Mouse (Mus musculus) kidney, postnatal 10 days (tissue): ENCODE measurements at regions not wholly inside any gene's neighbourhood (a gene's known extent, or its start where the extent isn't known, plus 50 kb on each side); places are given as distances from the start of the nearest gene placed in this dataset.

Source experiments
- DNase-seq: peaks from one replicate; pipeline ENCODE4 v3.0.0; 2021; ENCODE audit warnings: mixed read lengths

DNA sequence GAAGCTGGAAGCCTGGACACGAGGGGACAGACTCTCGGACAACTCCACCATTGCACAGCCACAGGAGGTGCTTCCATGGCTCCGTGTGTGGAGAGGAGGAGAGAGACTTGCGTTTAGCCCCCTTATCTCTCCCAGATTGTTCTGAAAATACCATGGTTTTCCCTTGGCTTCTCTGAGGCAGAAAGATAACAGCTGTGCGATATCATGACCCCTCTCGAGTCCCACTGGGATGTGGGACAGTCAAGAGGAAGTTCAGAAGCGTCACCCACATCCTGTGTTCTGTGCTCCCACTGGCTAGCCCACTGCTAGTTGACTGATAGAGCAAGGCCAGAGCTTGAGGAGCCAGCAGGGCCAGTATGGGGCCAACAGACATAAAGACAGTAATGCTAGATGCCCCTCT, 84.1 kb upstream of the Mrps22 start:
- peak; percentile 69 for DNase-seq

DNA sequence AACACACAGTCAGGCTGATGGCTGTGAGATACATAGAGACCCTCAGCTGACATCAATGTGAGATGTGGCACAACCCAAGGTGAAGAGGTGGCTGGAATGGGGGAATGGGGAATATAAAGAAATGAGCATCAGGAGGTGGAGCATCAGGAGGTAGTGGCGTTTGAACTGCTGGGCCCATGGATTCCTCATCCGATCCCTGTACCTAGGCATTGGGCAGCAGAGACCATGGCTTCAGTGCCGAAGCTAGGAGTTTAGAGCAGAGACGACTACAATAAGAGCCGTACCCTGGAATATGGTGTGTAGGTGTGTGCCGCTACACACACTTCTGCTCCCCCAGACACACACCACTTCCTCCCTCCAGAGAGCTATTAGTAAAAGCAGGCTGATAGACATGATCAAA, 82.9 kb upstream of the Mrps22 start:
- DNase-seq: no peak

DNA sequence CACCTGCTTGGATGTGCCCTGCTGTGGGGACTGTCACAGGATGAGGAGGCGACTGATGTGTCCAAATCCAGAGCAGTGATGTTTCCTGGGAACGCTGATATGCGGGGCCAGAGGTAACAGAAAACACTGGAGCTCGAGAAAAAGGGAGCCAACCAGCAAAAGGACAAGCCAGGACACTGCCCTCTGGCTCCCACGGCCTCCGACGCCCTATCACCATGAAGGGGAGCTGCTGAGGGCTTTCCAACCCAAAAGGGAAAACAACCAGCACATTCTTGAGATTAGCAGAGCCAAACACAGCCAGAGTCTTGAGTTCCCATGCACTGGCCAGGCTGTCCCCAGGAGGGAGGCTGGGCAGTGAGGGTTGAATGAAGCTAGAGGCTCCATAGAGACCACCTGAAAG, 74.2 kb upstream of the Mrps22 start:
- no peak for DNase-seq

DNA sequence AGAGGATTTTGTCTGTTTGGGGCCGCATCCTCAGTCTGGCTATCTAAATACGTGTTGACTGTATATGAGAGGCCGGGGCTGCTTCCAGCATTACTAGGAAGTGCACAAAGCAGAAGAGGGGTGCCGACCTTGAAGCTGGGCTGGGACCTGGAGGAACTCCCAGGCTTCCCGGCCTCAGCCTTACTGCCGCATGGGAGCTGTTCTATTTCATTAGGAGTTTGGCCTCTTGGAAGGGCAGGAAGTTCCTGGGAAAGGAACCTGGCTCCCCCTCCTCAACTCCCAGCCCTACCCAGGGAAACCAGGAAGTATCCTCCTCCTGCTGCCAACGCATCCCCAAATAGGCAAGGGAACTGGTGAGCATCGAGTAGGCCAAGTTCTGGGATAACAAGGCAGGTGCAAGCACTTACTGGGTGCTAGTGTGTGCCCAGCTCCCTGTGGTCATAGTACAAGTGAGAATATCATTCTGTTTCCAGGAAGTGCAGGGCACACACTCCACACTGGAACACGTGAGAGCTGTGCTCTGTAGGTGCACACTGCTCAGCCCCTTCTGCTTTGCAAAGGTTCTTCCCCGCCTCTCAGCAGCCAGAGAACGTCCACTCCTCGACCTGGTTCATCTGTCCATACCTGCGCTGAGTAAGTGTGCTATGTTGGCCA, 72.1 kb upstream of the Mrps22 start:
- no peak for DNase-seq

DNA sequence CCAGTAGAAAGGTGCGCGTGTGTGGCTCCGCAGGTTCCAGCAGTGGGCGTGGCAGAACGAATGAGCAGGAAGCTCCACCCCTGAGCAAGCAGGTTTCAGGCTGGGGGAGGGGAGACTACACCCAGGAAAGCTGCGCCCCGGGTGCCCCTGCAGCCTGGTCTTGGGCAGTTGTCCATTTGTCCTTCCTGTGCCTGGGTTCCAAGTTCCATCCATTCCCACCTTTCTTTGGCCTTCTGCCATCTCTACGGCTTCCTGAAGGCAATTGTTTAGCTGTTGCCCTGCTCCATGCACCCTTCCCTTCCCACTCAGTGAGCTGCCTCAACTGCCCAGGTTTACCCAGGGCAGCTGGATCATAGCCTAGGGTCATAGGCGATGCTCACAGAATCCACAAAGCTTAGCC, 70.9 kb upstream of the Mrps22 start:
- DNase-seq: no peak

DNA sequence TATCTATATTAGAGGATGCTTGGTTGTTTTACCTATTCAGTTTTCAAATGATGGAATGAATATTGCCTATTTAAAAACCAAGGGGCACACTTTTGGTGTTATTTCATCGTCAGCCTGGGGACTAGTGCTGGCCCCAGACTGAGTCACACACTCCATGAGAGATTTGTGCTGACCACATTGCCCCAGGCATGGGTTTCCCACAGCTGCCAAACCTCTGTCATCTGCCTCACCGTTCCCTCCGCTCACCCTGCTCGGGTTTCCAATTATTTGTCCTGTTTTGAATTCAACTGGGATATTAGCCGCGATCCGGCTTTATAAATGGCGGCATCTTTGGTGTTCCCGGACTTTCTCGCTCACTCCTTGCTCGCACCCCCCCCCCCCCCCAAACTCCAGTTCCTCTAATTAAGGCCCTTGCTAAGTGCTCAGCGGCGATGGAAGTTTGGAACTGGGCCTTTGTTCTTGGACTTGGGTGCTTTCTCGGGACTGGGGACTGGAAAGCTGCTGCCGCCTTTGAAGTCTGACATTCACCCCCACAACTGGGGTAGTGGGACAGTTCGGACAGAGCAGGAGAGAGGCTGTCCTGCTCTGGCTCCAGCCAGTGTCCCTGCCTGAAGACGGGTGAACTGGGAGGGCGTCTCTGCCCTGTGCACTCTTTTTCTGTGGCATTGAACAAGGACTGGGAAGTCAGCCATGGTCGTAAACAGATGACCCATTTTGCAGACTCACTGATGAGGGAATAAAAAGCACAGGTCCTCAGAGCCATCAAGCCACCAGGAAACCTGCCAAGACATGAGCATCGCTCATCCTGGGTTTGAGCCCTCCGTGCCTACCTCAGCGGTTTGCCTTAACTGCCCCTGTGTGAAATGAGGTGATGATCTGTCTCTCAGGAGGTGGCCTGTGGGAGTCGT, 67.2 kb upstream of the Mrps22 start:
- no peak for DNase-seq

DNA sequence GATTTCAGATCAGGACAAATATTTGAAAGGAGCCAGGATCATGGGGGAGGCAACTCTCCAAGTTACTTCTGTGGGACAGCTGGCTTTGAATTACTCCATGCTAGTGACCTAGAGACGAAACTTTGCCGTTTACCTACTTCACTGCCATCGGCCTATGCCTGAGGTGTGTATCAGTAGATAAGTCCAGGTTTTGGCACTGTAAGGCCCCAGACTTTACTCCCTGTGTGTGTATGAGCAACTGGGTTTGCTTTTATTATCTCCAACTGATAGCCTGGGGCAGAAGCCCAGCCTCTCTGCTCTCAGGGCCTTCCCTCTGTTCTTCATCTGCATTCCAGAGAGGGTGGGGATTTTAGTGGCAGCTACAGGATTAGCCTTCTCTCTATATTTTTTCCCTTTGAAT, 65.6 kb upstream of the Mrps22 start:
- no peak for DNase-seq

DNA sequence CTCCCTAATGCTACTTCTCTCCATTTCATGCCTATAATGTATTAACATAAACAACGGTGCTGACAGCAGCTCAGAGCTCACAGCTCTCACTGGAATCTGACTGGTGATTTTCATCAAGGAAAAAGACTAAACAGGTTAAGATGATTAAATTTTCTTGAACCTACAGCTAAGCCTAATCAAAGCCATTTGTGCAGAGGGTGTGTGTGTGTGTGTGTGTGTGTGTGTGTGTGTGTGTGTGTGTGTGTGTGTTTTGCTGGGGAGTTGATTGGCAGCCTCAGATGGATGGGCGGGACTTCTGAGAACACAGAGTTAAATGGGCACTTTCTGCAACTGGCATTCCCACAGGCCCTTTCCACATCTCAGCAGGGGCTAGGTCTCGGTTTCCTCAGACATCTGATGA, 61.6 kb upstream of the Mrps22 start:
- DNase-seq: no peak

DNA sequence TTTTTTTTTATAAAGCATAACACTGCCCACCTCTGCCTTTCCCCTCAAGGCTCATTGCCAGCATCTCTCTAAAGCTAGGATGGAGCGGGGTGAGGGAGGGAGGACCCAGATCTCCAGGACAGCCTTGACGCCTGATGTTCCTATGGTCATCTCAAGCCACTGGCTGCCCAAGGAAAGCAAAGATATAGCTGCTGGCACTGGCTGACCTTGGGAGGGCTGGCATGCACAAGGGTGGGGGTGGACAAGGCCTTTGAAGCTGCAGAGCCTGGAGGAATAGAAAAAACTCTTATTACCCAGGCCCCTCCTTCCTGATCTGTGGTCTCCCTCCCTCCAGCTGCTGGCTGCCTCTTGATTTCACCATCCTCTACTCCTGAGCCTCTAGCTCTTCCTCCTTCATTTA, 50.2 kb upstream of the Mrps22 start:
- DNase-seq: no peak
